Mouse (Mus musculus) heart, embryonic 13.5 days (tissue): ENCODE measurements around the gene Ogdh. TPM values are rescaled to one million over a fixed set of nuclear protein-coding genes. Genes with fewer than 3 reads are reported as not detected.
"Not testable (repeated sequence)": the region's sequence is repeated elsewhere in the genome, so short reads cannot be mapped to it uniquely, and the experiment has no call there.

Experiments used
- ATAC-seq: fragments of 200-750 bp; cut with Nextera tagmentation; 2 replicates; pipeline ENCODE4 v1.8.0; 2017; ENCODE audit warnings: moderate TSS enrichment; ENCODE audit not compliant: insufficient number of reproducible peaks, low FRiP score, low TSS enrichment; ENCODE audit errors: extremely low read depth
- H3K27ac ChIP-seq: fragments of 300-500 bp; sonication (generic); replicated peaks from 2 replicates; pipeline ENCODE4 v1.5.1; 2015; ENCODE audit warnings: moderate library complexity, mild to moderate bottlenecking, inconsistent platforms
- H3K27me3 ChIP-seq: fragments of 300-500 bp; sonication (generic); replicated peaks from 2 replicates; pipeline ENCODE4 v1.6.1; 2015; ENCODE audit warnings: mild to moderate bottlenecking, inconsistent platforms
- H3K36me3 ChIP-seq: fragments of 300-500 bp; sonication (generic); 2 replicates; pipeline ENCODE4 v1.6.1; 2015; ENCODE audit warnings: mild to moderate bottlenecking, inconsistent platforms
- H3K4me1 ChIP-seq: fragments of 300-500 bp; sonication (generic); 2 replicates; pipeline ENCODE4 v1.6.1; 2015; ENCODE audit warnings: inconsistent platforms
- H3K4me2 ChIP-seq: fragments of 300-500 bp; sonication (generic); 2 replicates; pipeline ENCODE4 v1.6.1; 2015; ENCODE audit warnings: inconsistent platforms, mild to moderate bottlenecking, moderate library complexity
- H3K4me3 ChIP-seq: fragments of 300-500 bp; sonication (generic); 2 replicates; pipeline ENCODE4 v1.5.1; 2015; ENCODE audit warnings: moderate library complexity, mild to moderate bottlenecking, inconsistent platforms
- H3K9ac ChIP-seq: fragments of 300-500 bp; sonication (generic); 2 replicates; pipeline ENCODE4 v1.6.1; 2015; ENCODE audit warnings: inconsistent platforms, mild to moderate bottlenecking, moderate library complexity
- H3K9me3 ChIP-seq: fragments of 300-500 bp; sonication (generic); 2 replicates; pipeline ENCODE4 v1.6.1; 2016; ENCODE audit warnings: inconsistent platforms
- WGBS: fragments of 180-500 bp; shearing (Covaris S2); methylation state at CpG from one replicate; pipeline ENCODE4 v1.1.7; 2015; ENCODE audit warnings: mixed read lengths; 5-methylcytosine and 5-hydroxymethylcytosine counted together
- polyA plus RNA-seq: library from polyadenylated mRNA; unstranded; fragments of >200 nt; fragmentation: Nextera tagmentation; extraction: Ambion mirVana; gene quantifications from 2 replicates; pipeline ENCODE4 v1.2.1, GENCODE M21; 2015

The Ogdh gene
- polyA plus RNA-seq, 1 experiment from 2014 or later = 229 TPM

- ATAC-seq, H3K9me3 ChIP-seq, H3K4me3 ChIP-seq, H3K27me3 ChIP-seq, H3K4me2 ChIP-seq, H3K36me3 ChIP-seq, H3K4me1 ChIP-seq, H3K27ac ChIP-seq, H3K9ac ChIP-seq: not testable (repeated sequence)
- 71% methylated on average over 5 of the region's 5 CpGs for WGBS
Observed at GRCm38 (mm10) chr11:6367986-6368385, 76.6 kb downstream of the Ogdh start.

- Histone ChIP-seq H3K36me3 (no peaks in the 10 kb centered on the region), H3K27ac (no peak overlapping the region), H3K4me2 (no peak overlapping the region), H3K4me3 (no peak overlapping the region), H3K4me1 (no peaks in the 10 kb centered on the region), H3K9me3 (no peaks in the 10 kb centered on the region), H3K27me3 (no peaks in the 10 kb centered on the region), H3K9ac (no peak overlapping the region)
- no peak for ATAC-seq
- 77% methylated on average over 11 of the region's 11 CpGs for WGBS
Observed at GRCm38 (mm10) chr11:6371376-6372155, 80.1 kb downstream of the Ogdh start.

- Histone ChIP-seq H3K9me3 (no peaks in the 10 kb centered on the region), H3K9ac (no peak overlapping the region), H3K4me3 (no peak overlapping the region), H3K4me1 (no peaks in the 10 kb centered on the region), H3K27ac (no peak overlapping the region), H3K36me3 (no peaks in the 10 kb centered on the region), H3K4me2 (no peak overlapping the region), H3K27me3 (no peaks in the 10 kb centered on the region)
- 81% methylated on average over 9 of the region's 9 CpGs for WGBS
- no peak for ATAC-seq
Observed at GRCm38 (mm10) chr11:6372784-6373183, 81.4 kb downstream of the Ogdh start.

- WGBS = 75% methylated on average over 6 of the region's 6 CpGs
- Histone ChIP-seq H3K4me1 (no peaks in the 10 kb centered on the region), H3K9ac (no peak overlapping the region), H3K9me3 (no peaks in the 10 kb centered on the region), H3K36me3 (no peaks in the 10 kb centered on the region), H3K4me3 (no peak overlapping the region), H3K27me3 (no peaks in the 10 kb centered on the region), H3K4me2 (no peak overlapping the region), H3K27ac (no peak overlapping the region)
- ATAC-seq = no peak
Observed at GRCm38 (mm10) chr11:6380916-6381315, 89.5 kb downstream of the Ogdh start.

- WGBS = 84% methylated on average over 6 of the region's 6 CpGs
- peak overlapping the region; percentile 72 for H3K4me3 ChIP-seq
- peaks cover 19% of the 10 kb centered on the region; the same call in 1 of the 2 replicates for H3K36me3 ChIP-seq
- peak overlapping the region; percentile 95 for H3K27ac ChIP-seq
- no peaks in the 10 kb centered on the region for H3K27me3 ChIP-seq
- peak overlapping the region; percentile 54 for H3K4me2 ChIP-seq
- H3K4me1 ChIP-seq = peaks cover 21% of the 10 kb centered on the region
- H3K9ac ChIP-seq = peak overlapping the region; percentile 92
- ATAC-seq = no peak
- H3K9me3 ChIP-seq = no peaks in the 10 kb centered on the region
Observed at GRCm38 (mm10) chr11:6388126-6388725, 96.8 kb downstream of the Ogdh start.

- Histone ChIP-seq H3K27me3 (no peaks in the 10 kb centered on the region), H3K9ac (peak within 1 kb of the TSS; percentile 92), H3K9me3 (no peaks in the 10 kb centered on the region), H3K4me3 (peak within 1 kb of the TSS; percentile 72), H3K4me2 (peak within 1 kb of the TSS; percentile 73), H3K27ac (peak within 1 kb of the TSS; percentile 95), H3K36me3 (peaks cover 19% of the 10 kb centered on the region; the same call in 1 of the 2 replicates), H3K4me1 (peaks cover 22% of the 10 kb centered on the region)
- WGBS = 6% methylated on average over 55 of the region's 60 CpGs
- ATAC-seq = peak; percentile 96
Observed at GRCm38 (mm10) chr11:6388726-6389413, 97.4 kb downstream of the Ogdh start, which contains the start of gene Zmiz2. Gene Zmiz2, plus strand, starts transcription at chr11:6389074.

- Histone ChIP-seq H3K4me1 (peaks cover 24% of the 10 kb centered on the region), H3K27me3 (no peaks in the 10 kb centered on the region), H3K9ac (peak overlapping the region; percentile 92), H3K4me2 (peak overlapping the region; percentile 73), H3K27ac (peak overlapping the region; percentile 95; the same call in 1 of the 2 replicates), H3K4me3 (peak overlapping the region; percentile 72), H3K36me3 (peaks cover 25% of the 10 kb centered on the region; the same call in 1 of the 2 replicates), H3K9me3 (no peaks in the 10 kb centered on the region)
- WGBS = under 1% methylated on average over 43 of the region's 43 CpGs
- peak; percentile 8 for ATAC-seq
Observed at GRCm38 (mm10) chr11:6389483-6389921, 98.1 kb downstream of the Ogdh start.

GRCm38 (mm10) chr11:6390376-6391053 is 99.1 kb downstream of the Ogdh start:
- Histone ChIP-seq H3K27me3 (no peaks in the 10 kb centered on the region), H3K4me2 (peak overlapping the region; percentile 73), H3K9me3 (no peaks in the 10 kb centered on the region), H3K4me1 (peaks cover 24% of the 10 kb centered on the region), H3K9ac (peak overlapping the region; percentile 92), H3K36me3 (peaks cover 35% of the 10 kb centered on the region), H3K4me3 (peak overlapping the region; percentile 72), H3K27ac (no peak overlapping the region)
- 84% methylated on average over 8 of the region's 8 CpGs for WGBS
- no peak for ATAC-seq

- peak overlapping the region; percentile 2; the same call in 1 of the 2 replicates for H3K9ac ChIP-seq
- peaks cover 47% of the 10 kb centered on the region for H3K36me3 ChIP-seq
- H3K9me3 ChIP-seq = no peaks in the 10 kb centered on the region
- H3K27me3 ChIP-seq = no peaks in the 10 kb centered on the region
- H3K4me1 ChIP-seq = peaks cover 24% of the 10 kb centered on the region
- WGBS = 83% methylated on average over 8 of the region's 8 CpGs
- ATAC-seq = no peak
- no peak overlapping the region for H3K27ac ChIP-seq
- H3K4me2 ChIP-seq = no peak overlapping the region
- H3K4me3 ChIP-seq = no peak overlapping the region
Observed at GRCm38 (mm10) chr11:6391516-6392276, 100.3 kb downstream of the Ogdh start.

- H3K27me3 ChIP-seq = no peaks in the 10 kb centered on the region
- 61% methylated on average over 6 of the region's 6 CpGs for WGBS
- H3K9me3 ChIP-seq = no peaks in the 10 kb centered on the region
- H3K4me3 ChIP-seq = no peak overlapping the region
- no peak for ATAC-seq
- H3K9ac ChIP-seq = no peak overlapping the region
- H3K4me1 ChIP-seq = peaks cover 24% of the 10 kb centered on the region
- H3K4me2 ChIP-seq = no peak overlapping the region
- no peak overlapping the region for H3K27ac ChIP-seq
- peaks cover 59% of the 10 kb centered on the region for H3K36me3 ChIP-seq
Observed at GRCm38 (mm10) chr11:6392857-6393256, 101.4 kb downstream of the Ogdh start.
